Mouse (Mus musculus) cortical plate, adult 2 months (tissue): ENCODE results near the gene Tnfrsf9.

Experiments
- CTCF ChIP-seq: fragments of 200-500 bp; IDR thresholded peaks from 2 replicates; pipeline ENCODE4 v1.5.1; 2011; ENCODE audit warnings: mild to moderate bottlenecking, control low read depth, low read length; ENCODE audit not compliant: insufficient read depth; ENCODE audit errors: extremely low read depth
- POLR2A ChIP-seq: fragments of 200-500 bp; IDR thresholded peaks from 2 replicates; pipeline ENCODE4 v1.6.1; 2011; ENCODE audit warnings: mild to moderate bottlenecking, low read length, control low read depth; ENCODE audit not compliant: insufficient read depth; ENCODE audit errors: extremely low read depth

- TF ChIP-seq POLR2A = no peak
- TF ChIP-seq CTCF = peak; percentile 92
Observed at GRCm38 (mm10) chr4:150964635-150965554, 50.5 kb downstream of the Tnfrsf9 start.
